Mouse (Mus musculus) urinary bladder, postnatal 0 days (tissue): Measurements from ENCODE around the gene Tor1aip1. TPM values are rescaled to one million over a fixed set of nuclear protein-coding genes. Genes with fewer than 3 reads are reported as not detected.

Source experiments
- polyA plus RNA-seq: library from polyadenylated mRNA; unstranded; fragments of >200 nt; fragmentation: Nextera tagmentation; extraction: Ambion mirVana; gene quantifications from 2 replicates; pipeline ENCODE4 v1.2.1, GENCODE M21; 2015

Gene Tor1aip1
- polyA plus RNA-seq = 46.7 and 47.7 TPM in 2 replicates

DNA sequence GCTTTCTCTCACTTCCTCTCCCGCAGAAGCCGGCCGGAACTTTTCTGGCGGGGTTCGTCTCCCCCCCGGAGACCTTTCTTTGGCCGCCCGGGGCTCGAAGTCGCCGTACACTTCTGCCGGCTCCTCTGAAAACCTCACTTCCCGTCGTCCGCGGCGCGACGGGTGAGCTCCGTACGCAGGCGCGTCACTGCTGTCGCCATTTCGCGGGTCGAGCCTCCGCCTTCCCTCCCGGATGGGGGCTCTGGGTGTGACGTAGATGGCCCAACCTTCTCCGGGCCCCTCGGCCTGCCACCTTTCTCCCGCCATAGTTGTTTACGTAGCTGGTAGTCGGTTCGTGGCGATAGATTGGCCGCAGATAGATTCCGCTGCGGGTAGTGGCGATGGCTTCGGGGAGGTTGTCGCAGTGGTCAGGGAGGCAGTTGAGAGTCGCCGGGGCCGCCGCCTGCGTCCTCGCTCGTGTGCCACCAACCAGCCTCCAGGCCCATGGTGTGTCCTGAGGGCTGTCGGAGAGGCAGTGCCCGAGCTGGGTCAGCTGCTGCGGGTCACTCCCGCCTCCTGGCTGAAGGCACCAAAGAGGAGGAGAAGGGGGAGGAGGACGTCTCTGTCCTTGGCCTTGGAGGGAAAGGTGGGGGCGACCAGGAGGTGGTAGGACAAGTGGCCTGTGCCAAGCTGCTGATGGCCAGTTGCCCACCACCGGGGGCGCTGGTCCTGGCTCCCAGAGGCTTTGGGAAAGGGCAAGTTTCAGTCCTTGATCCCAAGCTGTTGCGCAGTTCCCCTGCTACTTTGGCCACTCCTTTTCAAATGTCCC lies at the start of gene Tor1aip1:
Gene Tor1aip1 (minus strand): TSS at position 551 of the 808 bp plus-strand sequence.

DNA sequence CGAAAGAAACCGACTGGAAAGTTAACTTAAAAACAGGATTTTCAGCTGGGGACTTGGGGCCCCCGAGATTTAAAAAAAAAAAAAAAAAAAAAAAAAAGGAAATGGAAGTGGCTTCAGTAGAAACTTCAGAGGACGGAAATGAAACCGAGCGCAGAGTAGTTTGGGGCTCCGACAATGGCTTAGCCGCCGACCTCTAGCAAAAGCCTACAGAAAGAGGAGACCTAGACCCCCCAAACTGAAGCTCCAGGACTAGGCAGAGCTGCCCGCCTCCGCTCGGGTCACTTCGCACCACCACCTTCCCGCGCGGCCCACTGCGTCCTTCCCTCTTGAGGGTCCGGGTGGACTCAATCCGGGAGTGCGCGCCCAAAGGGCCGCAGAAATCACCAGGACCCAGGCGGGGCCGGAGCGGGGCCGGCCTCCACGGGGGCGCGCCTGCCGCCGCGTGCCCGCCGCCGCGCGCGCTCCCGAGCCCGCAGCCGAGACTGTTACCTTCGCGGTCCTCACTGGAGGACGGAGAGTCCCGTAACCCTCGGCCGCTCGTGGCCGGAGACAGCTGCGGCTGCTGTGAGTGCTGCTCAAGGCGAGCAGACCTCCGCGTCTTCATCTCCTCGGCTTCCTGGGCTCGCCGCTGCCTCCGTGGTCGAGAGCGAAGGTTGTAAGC lies 881 bp downstream of the Tor1aip1 start, which contains the start of gene Tor1aip2:
Gene Tor1aip2 (plus strand): TSS at position 135 of the 661 bp plus-strand sequence.

DNA sequence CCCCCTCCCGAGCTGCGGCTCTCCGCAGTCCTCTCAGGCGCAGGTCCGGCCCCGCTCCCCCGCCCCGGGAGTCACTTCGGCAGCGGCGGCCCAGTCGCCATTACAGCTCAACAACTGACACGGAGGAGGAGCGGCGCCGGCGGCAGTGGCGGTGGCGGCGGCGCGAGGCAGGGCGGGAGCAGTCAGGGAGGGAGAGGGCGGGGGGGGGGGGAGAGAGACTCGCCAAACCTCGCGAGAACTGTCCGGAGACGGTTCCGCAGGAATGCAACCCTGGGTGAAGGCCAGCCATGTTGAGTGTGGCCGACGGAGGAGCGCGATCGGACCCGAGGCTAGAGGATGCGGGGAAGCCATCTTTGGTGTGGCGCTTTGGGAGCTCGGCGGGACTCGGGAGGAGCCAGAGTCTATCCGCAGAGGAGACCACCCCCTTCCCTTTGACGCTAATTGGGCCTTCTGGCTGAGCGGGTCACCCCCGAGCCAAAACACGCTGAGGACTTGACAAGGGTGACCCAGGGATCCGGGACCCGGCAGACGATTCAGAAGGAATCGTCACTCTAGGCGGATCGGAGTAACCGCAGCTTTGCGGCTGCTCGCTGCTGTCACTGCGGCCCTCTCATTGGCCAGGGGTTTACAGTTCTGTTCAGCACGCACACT lies 63.1 kb downstream of the Tor1aip1 start, which contains the start of gene Cep350:
Gene Cep350 (minus strand): TSS at position 188 of the 651 bp plus-strand sequence.

Other genes with a start within 250 kb of the Tor1aip1 start
- 123 and 126 TPM in 2 replicates for gene Qsox1, start 223.6 kb downstream of the Tor1aip1 start, polyA plus RNA-seq
- 7.2 TPM in 2 replicates for gene Cep350, start 63.2 kb downstream of the Tor1aip1 start, polyA plus RNA-seq
- 70.5 and 86.0 TPM in 2 replicates for gene Tor1aip2, start 1.1 kb downstream of the Tor1aip1 start, polyA plus RNA-seq
- 0.11 and 0.21 TPM in 2 replicates for gene Fam163a, start 168.5 kb upstream of the Tor1aip1 start, polyA plus RNA-seq